Mouse (Mus musculus) naive thymus-derived CD4-positive, alpha-beta T cell, adult 2 months (primary cell): ENCODE data around the gene Bub1.

Experiments
- DNase-seq: peaks from one replicate; pipeline ENCODE4 v3.0.0-alpha.2; 2011; ENCODE audit warnings: low read depth

Gene Bub1

GRCm38 (mm10) chr2:127774578-127774941 is 57.1 kb downstream of the Bub1 start:
- no peak for DNase-seq

- no peak for DNase-seq
Observed at GRCm38 (mm10) chr2:127773938-127774577, 57.6 kb downstream of the Bub1 start.

- no peak for DNase-seq
Observed at GRCm38 (mm10) chr2:127761587-127761986, 70.1 kb downstream of the Bub1 start.

- DNase-seq: no peak
Observed at GRCm38 (mm10) chr2:127760429-127761000, 71.2 kb downstream of the Bub1 start.

- no peak for DNase-seq
Observed at GRCm38 (mm10) chr2:127760014-127760413, 71.7 kb downstream of the Bub1 start.

GRCm38 (mm10) chr2:127759157-127759880 is 72.3 kb downstream of the Bub1 start:
- no peak for DNase-seq

GRCm38 (mm10) chr2:127757171-127757570 is 74.5 kb downstream of the Bub1 start:
- DNase-seq: no peak

- no peak for DNase-seq
Observed at GRCm38 (mm10) chr2:127754113-127754512, 77.6 kb downstream of the Bub1 start.

- no peak for DNase-seq
Observed at GRCm38 (mm10) chr2:127751849-127752610, 79.6 kb downstream of the Bub1 start.
